Mouse (Mus musculus): Measurements from ENCODE around the gene Zyx. TPM values are rescaled to one million over a fixed set of nuclear protein-coding genes. Genes with fewer than 3 reads are reported as not detected.
A peak's percentile ranks its signal among the peaks of the same experiment; 100 is the strongest.

Zyx gene
- polyA plus RNA-seq, 1 experiment from 2014 or later: 97.7 TPM

- H3K9ac ChIP-seq (ENCODE audit: low read length): peak overlapping the region; percentile 67; the same call in 1 of the 2 replicates
- no peak overlapping the region for H3K27ac ChIP-seq (replicated peaks; ENCODE audit: low read depth, low read length)
- H3K4me3 ChIP-seq (ENCODE audit: low read depth, low read length): peak overlapping the region; percentile 59
- peaks cover 18% of the 10 kb centered on the region for H3K27me3 ChIP-seq (ENCODE audit: control insufficient read depth, insufficient read depth, low read length)
- DNase-seq (ENCODE audit: low spot score) (peak; percentile 91), ATAC-seq (ENCODE audit: insufficient number of reproducible peaks, low FRiP score, low TSS enrichment, low read depth) (no peak; the same call in 1 of the 2 replicates)
- H3K9me3 ChIP-seq (ENCODE audit: control insufficient read depth, low read length): no peaks in the 10 kb centered on the region
- WGBS: 4% methylated on average over 7 of the region's 7 CpGs
- 0 out of 2 replicates have a peak, but pooled peaks cover 4% of the 10 kb centered on the region for H3K4me1 ChIP-seq (ENCODE audit: control insufficient read depth, insufficient read depth, low read length)
- no peaks in the 10 kb centered on the region for H3K36me3 ChIP-seq (ENCODE audit: control insufficient read depth, insufficient read depth, low read length)
- H3K4me2 ChIP-seq (ENCODE audit: low read depth, severe bottlenecking): peak overlapping the region; percentile 97
Observed at GRCm38 (mm10) chr6:42325268-42325609, 24.2 kb upstream of the Zyx start.

GRCm38 (mm10) chr6:42326509-42326908 lies 22.9 kb upstream of the Zyx start:
- DNase-seq (ENCODE audit: low spot score) (no peak), ATAC-seq (ENCODE audit: insufficient number of reproducible peaks, low FRiP score, low TSS enrichment, low read depth) (no peak)
- Histone ChIP-seq H3K9ac (ENCODE audit: low read length) (no peak overlapping the region), H3K4me3 (ENCODE audit: low read depth, low read length) (no peak overlapping the region), H3K36me3 (ENCODE audit: control insufficient read depth, insufficient read depth, low read length) (no peaks in the 10 kb centered on the region), H3K27me3 (ENCODE audit: control insufficient read depth, insufficient read depth, low read length) (peaks cover 18% of the 10 kb centered on the region), H3K9me3 (ENCODE audit: control insufficient read depth, low read length) (no peaks in the 10 kb centered on the region), H3K27ac (replicated peaks; ENCODE audit: low read depth, low read length) (no peak overlapping the region), H3K4me1 (ENCODE audit: control insufficient read depth, insufficient read depth, low read length) (0 out of 2 replicates have a peak, but pooled peaks cover 4% of the 10 kb centered on the region), H3K4me2 (ENCODE audit: low read depth, severe bottlenecking) (no peak overlapping the region)
- 93% methylated on average over 3 of the region's 3 CpGs for WGBS

- Histone ChIP-seq H3K9ac (ENCODE audit: low read length) (no peak overlapping the region), H3K4me1 (ENCODE audit: control insufficient read depth, insufficient read depth, low read length) (no peaks in the 10 kb centered on the region), H3K36me3 (ENCODE audit: control insufficient read depth, insufficient read depth, low read length) (no peaks in the 10 kb centered on the region), H3K4me2 (ENCODE audit: low read depth, severe bottlenecking) (no peak overlapping the region), H3K27ac (replicated peaks; ENCODE audit: low read depth, low read length) (no peak overlapping the region), H3K27me3 (ENCODE audit: control insufficient read depth, insufficient read depth, low read length) (peaks cover under 1% of the 10 kb centered on the region), H3K9me3 (ENCODE audit: control insufficient read depth, low read length) (no peaks in the 10 kb centered on the region), H3K4me3 (ENCODE audit: low read depth, low read length) (no peak overlapping the region)
- WGBS: 80% methylated on average over 3 of the region's 3 CpGs
- no peak for DNase-seq (ENCODE audit: low spot score)
- no peak for ATAC-seq (ENCODE audit: insufficient number of reproducible peaks, low FRiP score, low TSS enrichment, low read depth)
Observed at GRCm38 (mm10) chr6:42328757-42329156, 20.7 kb upstream of the Zyx start.

DNA sequence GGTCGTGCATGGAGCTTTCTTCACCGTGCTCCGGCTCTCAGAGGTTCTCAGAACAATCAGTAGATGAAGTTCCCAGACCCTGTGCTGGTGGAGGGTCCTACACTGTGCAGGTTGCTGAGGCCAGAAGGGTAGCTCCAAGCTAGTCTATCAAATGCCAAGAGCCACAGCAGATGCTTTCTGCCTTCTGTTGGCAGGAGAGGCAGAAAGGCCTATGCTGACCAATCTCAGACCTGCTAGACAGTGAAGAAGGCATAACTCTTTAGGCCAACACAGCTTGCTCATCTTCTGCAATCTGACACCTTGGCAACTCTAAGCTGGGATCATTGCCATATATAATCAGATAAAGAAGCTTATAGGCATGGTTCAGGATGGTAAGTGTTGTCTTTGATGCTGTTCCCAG lies 19.2 kb upstream of the Zyx start:
- H3K9ac ChIP-seq (ENCODE audit: low read length): no peak overlapping the region
- DNase-seq (ENCODE audit: low spot score): no peak
- H3K27me3 ChIP-seq (ENCODE audit: control insufficient read depth, insufficient read depth, low read length): no peaks in the 10 kb centered on the region
- ATAC-seq (ENCODE audit: insufficient number of reproducible peaks, low FRiP score, low TSS enrichment, low read depth): no peak
- no peaks in the 10 kb centered on the region for H3K9me3 ChIP-seq (ENCODE audit: control insufficient read depth, low read length)
- 64% methylated on average over 3 of the region's 3 CpGs for WGBS
- H3K4me3 ChIP-seq (ENCODE audit: low read depth, low read length): no peak overlapping the region
- no peaks in the 10 kb centered on the region for H3K4me1 ChIP-seq (ENCODE audit: control insufficient read depth, insufficient read depth, low read length)
- no peak overlapping the region for H3K27ac ChIP-seq (replicated peaks; ENCODE audit: low read depth, low read length)
- H3K36me3 ChIP-seq (ENCODE audit: control insufficient read depth, insufficient read depth, low read length): no peaks in the 10 kb centered on the region
- H3K4me2 ChIP-seq (ENCODE audit: low read depth, severe bottlenecking): no peak overlapping the region

GRCm38 (mm10) chr6:42330946-42331345 lies 18.5 kb upstream of the Zyx start:
- Histone ChIP-seq H3K36me3 (ENCODE audit: control insufficient read depth, insufficient read depth, low read length) (no peaks in the 10 kb centered on the region), H3K27ac (replicated peaks; ENCODE audit: low read depth, low read length) (no peak overlapping the region), H3K9me3 (ENCODE audit: control insufficient read depth, low read length) (no peaks in the 10 kb centered on the region), H3K27me3 (ENCODE audit: control insufficient read depth, insufficient read depth, low read length) (no peaks in the 10 kb centered on the region), H3K4me3 (ENCODE audit: low read depth, low read length) (no peak overlapping the region), H3K4me1 (ENCODE audit: control insufficient read depth, insufficient read depth, low read length) (no peaks in the 10 kb centered on the region), H3K4me2 (ENCODE audit: low read depth, severe bottlenecking) (no peak overlapping the region), H3K9ac (ENCODE audit: low read length) (no peak overlapping the region)
- DNase-seq (ENCODE audit: low spot score) (no peak), ATAC-seq (ENCODE audit: insufficient number of reproducible peaks, low FRiP score, low TSS enrichment, low read depth) (no peak)
- WGBS: 92% methylated on average over 3 of the region's 3 CpGs

GRCm38 (mm10) chr6:42339189-42339588 lies 10.2 kb upstream of the Zyx start:
- Histone ChIP-seq H3K9me3 (ENCODE audit: control insufficient read depth, low read length) (no peaks in the 10 kb centered on the region), H3K27ac (replicated peaks; ENCODE audit: low read depth, low read length) (no peak overlapping the region), H3K4me1 (ENCODE audit: control insufficient read depth, insufficient read depth, low read length) (no peaks in the 10 kb centered on the region), H3K36me3 (ENCODE audit: control insufficient read depth, insufficient read depth, low read length) (no peaks in the 10 kb centered on the region), H3K4me3 (ENCODE audit: low read depth, low read length) (no peak overlapping the region), H3K27me3 (ENCODE audit: control insufficient read depth, insufficient read depth, low read length) (no peaks in the 10 kb centered on the region), H3K9ac (ENCODE audit: low read length) (no peak overlapping the region), H3K4me2 (ENCODE audit: low read depth, severe bottlenecking) (no peak overlapping the region)
- 88% methylated on average over 2 of the region's 2 CpGs for WGBS
- ATAC-seq (ENCODE audit: insufficient number of reproducible peaks, low FRiP score, low TSS enrichment, low read depth): no peak
- no peak for DNase-seq (ENCODE audit: low spot score)

DNA sequence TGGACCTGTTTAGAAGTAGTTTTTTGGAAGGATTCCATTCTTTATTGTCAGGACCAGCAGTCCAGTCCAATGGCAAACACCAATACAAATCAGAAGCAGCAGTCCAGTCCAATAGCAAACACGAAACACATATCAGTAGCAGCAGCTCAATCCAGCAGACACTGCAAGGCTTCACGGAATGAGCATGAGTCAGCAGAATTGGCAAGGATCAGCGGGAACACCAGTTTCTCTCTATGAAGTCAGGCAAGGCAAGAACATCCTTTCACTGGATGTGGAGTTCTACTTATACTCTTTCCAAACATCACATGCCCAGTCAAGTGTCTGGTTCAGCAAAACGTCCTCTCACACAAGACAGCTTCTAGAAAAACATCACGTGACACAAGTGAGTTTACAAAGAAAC lies 9.4 kb upstream of the Zyx start:
- no peaks in the 10 kb centered on the region for H3K4me1 ChIP-seq (ENCODE audit: control insufficient read depth, insufficient read depth, low read length)
- H3K27ac ChIP-seq (replicated peaks; ENCODE audit: low read depth, low read length): no peak overlapping the region
- H3K36me3 ChIP-seq (ENCODE audit: control insufficient read depth, insufficient read depth, low read length): no peaks in the 10 kb centered on the region
- no peak overlapping the region for H3K9ac ChIP-seq (ENCODE audit: low read length)
- no peaks in the 10 kb centered on the region for H3K9me3 ChIP-seq (ENCODE audit: control insufficient read depth, low read length)
- no peak overlapping the region for H3K4me3 ChIP-seq (ENCODE audit: low read depth, low read length)
- ATAC-seq (ENCODE audit: insufficient number of reproducible peaks, low FRiP score, low TSS enrichment, low read depth) (no peak), DNase-seq (ENCODE audit: low spot score) (no peak)
- no peaks in the 10 kb centered on the region for H3K27me3 ChIP-seq (ENCODE audit: control insufficient read depth, insufficient read depth, low read length)
- WGBS: 88% methylated on average over 5 of the region's 5 CpGs
- H3K4me2 ChIP-seq (ENCODE audit: low read depth, severe bottlenecking): no peak overlapping the region

DNA sequence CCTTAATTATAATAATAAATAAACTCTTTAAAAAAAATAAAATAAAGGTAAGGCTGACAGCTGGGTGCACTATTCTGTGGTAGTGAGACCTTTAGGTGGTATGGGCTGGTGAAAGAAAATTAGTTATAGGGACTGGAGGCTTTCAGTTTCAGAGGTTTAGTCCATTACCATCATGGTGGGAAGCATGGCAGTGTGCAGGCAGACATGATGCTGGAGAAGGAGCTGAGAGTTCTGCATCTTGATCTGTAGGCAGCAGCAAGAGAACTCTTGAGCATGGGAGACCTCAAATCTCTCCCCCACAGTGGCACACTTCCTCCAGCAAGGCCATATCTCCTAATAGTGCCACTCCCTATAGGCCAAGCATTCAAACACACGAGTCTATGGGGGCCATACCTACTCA lies 7.3 kb upstream of the Zyx start:
- H3K27me3 ChIP-seq (ENCODE audit: control insufficient read depth, insufficient read depth, low read length): no peaks in the 10 kb centered on the region
- H3K4me1 ChIP-seq (ENCODE audit: control insufficient read depth, insufficient read depth, low read length): no peaks in the 10 kb centered on the region
- H3K4me2 ChIP-seq (ENCODE audit: low read depth, severe bottlenecking): no peak overlapping the region
- 90% methylated on average over 1 of the region's 1 CpGs for WGBS
- H3K4me3 ChIP-seq (ENCODE audit: low read depth, low read length): no peak overlapping the region
- H3K9me3 ChIP-seq (ENCODE audit: control insufficient read depth, low read length): no peaks in the 10 kb centered on the region
- H3K9ac ChIP-seq (ENCODE audit: low read length): no peak overlapping the region
- no peak overlapping the region for H3K27ac ChIP-seq (replicated peaks; ENCODE audit: low read depth, low read length)
- DNase-seq (ENCODE audit: low spot score) (no peak), ATAC-seq (ENCODE audit: insufficient number of reproducible peaks, low FRiP score, low TSS enrichment, low read depth) (no peak)
- no peaks in the 10 kb centered on the region for H3K36me3 ChIP-seq (ENCODE audit: control insufficient read depth, insufficient read depth, low read length)

DNA sequence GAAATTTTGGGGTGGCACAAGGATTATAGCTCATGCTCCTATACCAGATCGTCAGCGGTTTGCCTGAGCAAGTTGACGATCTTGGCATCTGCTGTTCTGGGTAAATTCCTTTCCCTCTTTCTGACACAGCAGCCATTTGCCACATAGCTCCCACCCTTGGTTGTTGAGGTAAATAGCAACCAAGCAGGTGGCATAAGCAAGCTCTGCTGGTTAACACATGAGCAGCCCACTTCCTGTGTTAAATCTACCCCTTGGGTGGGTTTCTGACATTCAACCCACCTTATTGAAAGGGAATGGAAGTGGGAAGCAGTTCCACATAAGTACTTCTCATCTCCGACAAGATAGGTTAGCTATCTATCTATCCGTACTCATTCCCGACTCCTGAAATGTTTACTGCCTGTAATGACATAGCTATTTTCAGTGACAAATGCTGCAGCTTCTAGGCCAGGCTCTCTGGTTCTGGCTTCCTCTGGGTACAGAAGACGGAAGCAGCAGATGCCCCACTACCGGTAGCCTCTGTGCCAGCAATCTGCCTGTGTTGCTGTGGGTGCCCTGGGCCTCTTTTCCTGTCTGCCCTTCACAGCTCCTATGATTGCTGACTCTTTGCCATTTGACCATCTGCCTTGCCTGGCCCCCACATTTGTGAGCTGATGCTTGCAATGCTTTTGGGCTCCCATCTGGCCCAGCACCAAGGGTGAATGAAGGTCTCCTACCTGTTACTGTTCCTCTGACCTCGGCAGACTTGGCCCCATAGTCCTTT lies 5.9 kb upstream of the Zyx start:
- WGBS: 84% methylated on average over 9 of the region's 9 CpGs

More for the DNA sequence above, 5.9 kb upstream of the Zyx start:
- Histone ChIP-seq H3K4me2 (ENCODE audit: low read depth, severe bottlenecking) (no peak overlapping the region), H3K4me1 (ENCODE audit: control insufficient read depth, insufficient read depth, low read length) (no peaks in the 10 kb centered on the region), H3K27me3 (ENCODE audit: control insufficient read depth, insufficient read depth, low read length) (no peaks in the 10 kb centered on the region), H3K9ac (ENCODE audit: low read length) (no peak overlapping the region), H3K9me3 (ENCODE audit: control insufficient read depth, low read length) (no peaks in the 10 kb centered on the region), H3K27ac (replicated peaks; ENCODE audit: low read depth, low read length) (no peak overlapping the region), H3K36me3 (ENCODE audit: control insufficient read depth, insufficient read depth, low read length) (no peaks in the 10 kb centered on the region), H3K4me3 (ENCODE audit: low read depth, low read length) (no peak overlapping the region)
- ATAC-seq (ENCODE audit: insufficient number of reproducible peaks, low FRiP score, low TSS enrichment, low read depth) (no peak), DNase-seq (ENCODE audit: low spot score) (no peak)

Data from limb, embryonic 11.5 days (tissue).